Mouse (Mus musculus): ENCODE results near the gene Zrsr1.

Zrsr1 gene

DNA sequence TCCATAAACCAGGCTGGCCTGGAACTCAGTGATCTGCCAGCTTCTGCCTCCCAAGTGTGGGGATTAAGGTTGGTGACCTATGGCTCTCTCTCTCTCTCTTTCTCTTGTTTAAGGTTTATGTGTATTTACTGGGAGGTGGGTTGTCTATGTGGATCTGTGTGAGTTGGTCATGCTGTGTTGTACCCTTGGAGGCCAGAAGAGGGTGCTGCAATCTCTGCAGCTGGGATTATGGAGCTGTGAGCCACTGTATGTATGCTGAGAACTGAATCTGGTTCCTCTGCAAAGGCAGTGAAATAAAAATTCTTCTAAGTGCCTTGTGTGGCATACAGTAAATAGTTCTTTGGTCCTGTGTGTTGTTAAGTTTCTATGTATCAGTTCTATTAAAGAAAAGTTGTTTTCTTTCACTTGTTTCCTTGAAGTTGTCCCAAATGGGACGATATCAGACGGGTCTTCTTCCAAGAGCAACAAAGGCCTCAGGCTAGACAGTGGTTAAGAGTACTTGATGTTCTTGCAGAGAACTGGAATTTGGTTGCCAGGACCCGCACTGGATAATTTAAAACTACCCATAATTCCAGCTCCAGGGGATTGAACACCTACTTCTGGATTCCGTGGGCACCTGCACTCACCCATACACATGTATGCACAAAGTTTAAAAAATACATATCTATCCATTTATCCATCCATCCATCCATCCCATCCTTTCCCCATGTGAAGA lies 41.9 kb downstream of the Zrsr1 start:
- DNase-seq = no peak

GRCm38 (mm10) chr11:23014996-23015395 lies 43.2 kb downstream of the Zrsr1 start:
- DNase-seq = peak in 1 of 2 experiments; percentile 48

DNA sequence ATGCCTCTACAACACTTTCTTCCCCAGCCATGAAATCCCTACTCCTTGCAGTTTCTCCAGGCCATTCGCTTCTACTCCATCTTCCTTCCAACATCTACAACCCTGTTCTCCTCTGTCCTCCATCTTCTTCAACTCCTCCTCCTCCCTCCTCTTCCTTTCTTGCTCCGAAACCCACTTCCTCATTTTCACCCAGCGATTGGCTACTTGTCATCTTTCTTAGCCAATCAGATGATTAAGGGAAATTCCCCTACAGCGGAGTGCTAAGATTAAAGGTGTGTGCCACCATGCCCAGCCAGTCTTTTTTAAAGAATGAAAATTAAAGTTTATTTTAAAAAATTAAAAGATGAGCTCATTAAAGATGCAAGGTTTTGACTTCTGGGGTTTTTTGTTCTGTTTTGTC lies 46.1 kb downstream of the Zrsr1 start:
- DNase-seq = no peak

DNA sequence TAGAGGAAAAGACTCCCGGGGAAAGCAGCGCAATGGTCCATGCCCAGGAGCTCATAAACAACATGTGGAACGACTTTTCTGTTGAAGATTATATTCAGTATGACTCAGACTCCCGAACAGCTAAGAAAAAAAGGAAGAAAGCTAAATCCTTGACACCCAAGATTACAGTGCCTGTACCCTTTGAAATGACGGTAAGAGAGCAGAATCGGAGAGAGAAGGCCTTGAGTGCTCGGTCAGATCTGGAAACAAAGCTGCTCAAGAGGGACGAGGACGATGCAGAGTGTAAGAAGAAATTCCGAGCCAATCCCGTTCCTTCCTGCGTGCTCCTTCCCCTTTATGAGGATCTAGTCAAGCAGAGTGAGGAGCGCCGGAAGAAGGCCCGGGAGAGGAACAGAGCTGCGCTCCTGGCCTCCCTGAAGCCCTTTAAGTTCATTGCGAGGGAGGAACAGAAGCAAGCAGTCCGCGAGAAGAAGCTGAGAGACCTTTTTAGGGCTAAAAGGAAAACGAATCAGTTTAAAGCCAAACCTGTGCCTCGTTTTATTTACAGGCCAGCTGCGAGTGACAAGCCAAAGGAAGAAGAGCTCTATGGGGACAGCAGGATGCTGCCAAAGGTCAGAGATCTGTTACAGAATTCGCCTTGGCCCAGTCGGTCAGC lies 48.4 kb downstream of the Zrsr1 start:
- DNase-seq = no peak

DNA sequence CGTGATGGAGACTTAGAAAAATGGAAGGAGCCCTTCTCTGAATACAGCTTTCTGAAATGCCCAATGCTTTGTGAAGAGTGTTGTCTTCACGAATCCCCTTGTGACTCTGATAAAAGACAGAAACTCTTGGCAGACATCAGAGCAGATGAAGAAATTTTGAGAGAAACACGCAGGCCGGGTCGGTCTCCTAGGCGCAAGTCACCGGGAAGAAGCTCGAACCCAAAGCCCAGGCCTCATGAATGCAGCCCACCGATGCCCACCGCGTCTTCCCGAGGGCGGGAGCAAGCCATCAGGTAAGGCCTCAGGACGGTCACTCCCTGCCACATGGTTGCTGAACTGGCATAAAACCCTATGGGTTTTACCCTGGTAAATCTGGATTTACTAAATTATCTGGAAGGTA lies 49.0 kb downstream of the Zrsr1 start:
- DNase-seq = no peak

DNA sequence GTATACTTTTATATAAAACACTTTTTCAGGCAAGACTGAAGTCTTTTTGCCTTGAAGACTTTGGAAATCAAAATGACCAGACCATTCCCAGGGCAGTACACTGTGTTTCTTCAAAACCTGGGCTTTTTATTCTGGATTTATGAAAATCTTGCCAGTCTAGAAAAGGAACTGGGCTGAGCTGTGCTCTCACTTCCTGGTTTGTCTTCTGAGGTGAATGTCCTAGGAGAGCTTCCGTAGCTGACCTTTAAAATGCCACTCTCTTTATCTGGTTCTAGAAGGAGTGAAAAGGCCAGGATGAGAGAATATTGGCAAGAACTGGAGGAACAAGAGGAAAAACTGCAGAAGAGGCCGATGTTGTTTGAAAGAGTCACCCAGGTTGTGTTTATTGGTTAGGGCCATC lies 51.4 kb downstream of the Zrsr1 start:
- DNase-seq = no peak

- DNase-seq = no peak
Measured at GRCm38 (mm10) chr11:23024169-23024568, 52.4 kb downstream of the Zrsr1 start.
